Comparison of ENCODE assay signal across 8 mouse cellular contexts in genomic region chr3:89226361-89226760, GRCm38 (mm10). TPM values are rescaled to one million over a fixed set of nuclear protein-coding genes. Genes with fewer than 3 reads are reported as not detected.
A peak's percentile ranks its signal among the peaks of the same experiment; 100 is the strongest.
DNase-seq lines count a peak whose midpoint lies in the region; ATAC-seq lines count a peak whose summit lies in the region.
"Had no signal": no experiment of that assay in that cellular context is flagged by ENCODE, and none has a peak within 500 bp of the region (broad histone marks: within the 10 kb centered on the region; RNA-seq: fewer than 3 reads in every experiment).

No protein-coding gene starts in this region.

- H3K27ac ChIP-seq in forebrain, embryonic 11.5 days (ENCODE audit: low read depth, low read length), result peak overlapping the region; percentile 98
- no peak overlapping the region for H3K27ac ChIP-seq in intestine, embryonic 16.5 days (ENCODE audit: low read length)
- H3K27ac ChIP-seq in neural tube, embryonic 15.5 days (replicated peaks), result peak overlapping the region; percentile 80
- H3K27ac ChIP-seq: liver, embryonic 13.5 days had no signal

- H3K9me3 ChIP-seq in forebrain, embryonic 11.5 days (ENCODE audit: control insufficient read depth, low read length), result no peaks in the 10 kb centered on the region
- no peaks in the 10 kb centered on the region for H3K9me3 ChIP-seq in intestine, embryonic 16.5 days (ENCODE audit: control insufficient read depth, low read length)
- no peaks in the 10 kb centered on the region for H3K9me3 ChIP-seq in neural tube, embryonic 15.5 days (replicated peaks)
- H3K9me3 ChIP-seq: liver, embryonic 13.5 days had no signal

- H3K4me1 ChIP-seq in forebrain, embryonic 11.5 days (replicated peaks; ENCODE audit: control insufficient read depth, insufficient read depth, low read length), result peaks cover 25% of the 10 kb centered on the region
- peaks cover 26% of the 10 kb centered on the region for H3K4me1 ChIP-seq in intestine, embryonic 16.5 days (ENCODE audit: control insufficient read depth, insufficient read depth, low read length)
- H3K4me1 ChIP-seq in neural tube, embryonic 15.5 days, result peaks cover 50% of the 10 kb centered on the region

- DNase-seq in layer of hippocampus, adult 11-12 months (ENCODE audit: low spot score), result peak; percentile 19
- DNase-seq in layer of hippocampus, postnatal 36 days, result no peak
- DNase-seq in forebrain, embryonic 11.5 days (ENCODE audit: low spot score), result no peak
- DNase-seq in left cerebral cortex, postnatal 25 days (ENCODE audit: low spot score in 2 of 2), result no peak
- no peak for DNase-seq in adrenal gland, adult 18-20 months (ENCODE audit: low spot score in 2 of 2)
- DNase-seq: liver, embryonic 13.5 days had no signal

- H3K36me3 ChIP-seq in forebrain, embryonic 11.5 days (ENCODE audit: control insufficient read depth, insufficient read depth, low read length), result peaks cover 3% of the 10 kb centered on the region; the same call in 1 of the 2 replicates
- H3K36me3 ChIP-seq in intestine, embryonic 16.5 days (ENCODE audit: control insufficient read depth, insufficient read depth, low read length), result no peaks in the 10 kb centered on the region
- H3K36me3 ChIP-seq in neural tube, embryonic 15.5 days, result no peaks in the 10 kb centered on the region
- H3K36me3 ChIP-seq: liver, embryonic 13.5 days had no signal

- peak overlapping the region; percentile 95 for H3K4me2 ChIP-seq in forebrain, embryonic 11.5 days (ENCODE audit: low read depth, low read length, severe bottlenecking)
- H3K4me2 ChIP-seq in intestine, embryonic 16.5 days (ENCODE audit: low read depth, low read length), result 0 out of 2 replicates have a peak overlapping the region, but pooled peaks have one; percentile 72
- H3K4me2 ChIP-seq in neural tube, embryonic 15.5 days, result peak overlapping the region; percentile 67

- ATAC-seq in forebrain, embryonic 11.5 days (replicated peaks; ENCODE audit: low FRiP score), result peak; percentile 0; the same call in 1 of the 2 replicates
- no peak for ATAC-seq in intestine, embryonic 16.5 days
- ATAC-seq in neural tube, embryonic 15.5 days (ENCODE audit: low FRiP score), result no peak

- intact Hi-C loops in left cerebral cortex, postnatal 25 days (cut with DNase I), result no loop called here

- H3K27me3 ChIP-seq in forebrain, embryonic 11.5 days (ENCODE audit: control insufficient read depth, insufficient read depth, low read length), result no peaks in the 10 kb centered on the region
- peaks cover 4% of the 10 kb centered on the region; the same call in 1 of the 2 replicates for H3K27me3 ChIP-seq in intestine, embryonic 16.5 days (replicated peaks; ENCODE audit: control insufficient read depth, insufficient read depth, low read length)
- no peaks in the 10 kb centered on the region for H3K27me3 ChIP-seq in neural tube, embryonic 15.5 days (replicated peaks)

- H3K9ac ChIP-seq in forebrain, embryonic 11.5 days (ENCODE audit: low read length), result peak overlapping the region; percentile 74
- no peak overlapping the region for H3K9ac ChIP-seq in intestine, embryonic 16.5 days (ENCODE audit: low read depth, low read length)
- peak overlapping the region; percentile 48 for H3K9ac ChIP-seq in neural tube, embryonic 15.5 days (replicated peaks)

- H3K4me3 ChIP-seq in forebrain, embryonic 11.5 days (ENCODE audit: low read depth, low read length), result peak overlapping the region; percentile 97
- no peak overlapping the region for H3K4me3 ChIP-seq in intestine, embryonic 16.5 days (ENCODE audit: low read length)
- peak overlapping the region; percentile 41 for H3K4me3 ChIP-seq in neural tube, embryonic 15.5 days (replicated peaks)

- WGBS in forebrain, embryonic 11.5 days, result 4% methylated on average over 11 of the region's 11 CpGs
- WGBS in intestine, embryonic 16.5 days, result 34% methylated on average over 11 of the region's 11 CpGs
- 9% methylated on average over 11 of the region's 11 CpGs for WGBS in neural tube, embryonic 15.5 days

RNA-seq across cellular contexts. Expression of gene Mtx1, which starts 0.5 kb away (rescaled TPM):
- total RNA-seq in layer of hippocampus, postnatal 36 days (2021), result 10 to 100 TPM; 89.5 to 93.8 TPM
- polyA plus RNA-seq in forebrain, embryonic 11.5 days (2014; fragmentation: Nextera tagmentation; extraction: Ambion mirVana), result 194 and 213 TPM in 2 replicates
- 214 and 234 TPM in 2 replicates for polyA plus RNA-seq in intestine, embryonic 16.5 days (2015; fragmentation: Nextera tagmentation; extraction: Ambion mirVana)
- polyA plus RNA-seq in neural tube, embryonic 15.5 days (2015; fragmentation: Nextera tagmentation; extraction: Ambion mirVana), result 159 and 171 TPM in 2 replicates
- 10 to 100 TPM; 89.5 to 94.5 TPM for total RNA-seq in left cerebral cortex, postnatal 25 days (2021)
- total RNA-seq in adrenal gland, adult 18-20 months (2021), result 100 to 1,000 TPM; 141 to 148 TPM

RNA-seq across cellular contexts. Expression of gene Muc1, which starts 2.5 kb away (rescaled TPM):
- total RNA-seq in layer of hippocampus, postnatal 36 days (2021), result 1 to 10 TPM in 1 of 2 experiments, under 1 TPM in 1; 0.61 to 1.0 TPM
- 2.0 and 3.4 TPM in 2 replicates for polyA plus RNA-seq in forebrain, embryonic 11.5 days (2014; fragmentation: Nextera tagmentation; extraction: Ambion mirVana)
- polyA plus RNA-seq in intestine, embryonic 16.5 days (2015; fragmentation: Nextera tagmentation; extraction: Ambion mirVana), result 13.2 and 13.4 TPM in 2 replicates
- 0.56 and 0.79 TPM in 2 replicates for polyA plus RNA-seq in neural tube, embryonic 15.5 days (2015; fragmentation: Nextera tagmentation; extraction: Ambion mirVana)
- 1 to 10 TPM in 1 of 2 experiments, under 1 TPM in 1; 0.80 to 1.2 TPM for total RNA-seq in left cerebral cortex, postnatal 25 days (2021)
- under 1 TPM; 0.23 to 0.35 TPM for total RNA-seq in adrenal gland, adult 18-20 months (2021)

RNA-seq across cellular contexts. Expression of gene Thbs3, which starts 11.4 kb away (rescaled TPM):
- total RNA-seq in layer of hippocampus, postnatal 36 days (2021), result 10 to 100 TPM; 37.7 to 38.1 TPM
- polyA plus RNA-seq in forebrain, embryonic 11.5 days (2014; fragmentation: Nextera tagmentation; extraction: Ambion mirVana), result 63.3 and 69.9 TPM in 2 replicates
- 18.9 and 20.3 TPM in 2 replicates for polyA plus RNA-seq in intestine, embryonic 16.5 days (2015; fragmentation: Nextera tagmentation; extraction: Ambion mirVana)
- polyA plus RNA-seq in neural tube, embryonic 15.5 days (2015; fragmentation: Nextera tagmentation; extraction: Ambion mirVana), result 38.6 and 48.2 TPM in 2 replicates
- total RNA-seq in left cerebral cortex, postnatal 25 days (2021), result 10 to 100 TPM; 23.6 to 26.5 TPM
- total RNA-seq in adrenal gland, adult 18-20 months (2021), result 10 to 100 TPM in 1 of 2 experiments, 1 to 10 TPM in 1; 7.9 to 14.5 TPM

RNA-seq across cellular contexts. Expression of gene Krtcap2, which starts 19.4 kb away (rescaled TPM):
- 10 to 100 TPM; 71.4 to 86.2 TPM for total RNA-seq in layer of hippocampus, postnatal 36 days (2021)
- 237 and 252 TPM in 2 replicates for polyA plus RNA-seq in forebrain, embryonic 11.5 days (2014; fragmentation: Nextera tagmentation; extraction: Ambion mirVana)
- polyA plus RNA-seq in intestine, embryonic 16.5 days (2015; fragmentation: Nextera tagmentation; extraction: Ambion mirVana), result 316 and 334 TPM in 2 replicates
- 221 and 222 TPM in 2 replicates for polyA plus RNA-seq in neural tube, embryonic 15.5 days (2015; fragmentation: Nextera tagmentation; extraction: Ambion mirVana)
- 10 to 100 TPM; 69.2 to 69.4 TPM for total RNA-seq in left cerebral cortex, postnatal 25 days (2021)
- total RNA-seq in adrenal gland, adult 18-20 months (2021), result 100 to 1,000 TPM; 108 to 123 TPM

RNA-seq across cellular contexts. Expression of gene Trim46, which starts 19.7 kb away (rescaled TPM):
- total RNA-seq in layer of hippocampus, postnatal 36 days (2021), result 10 to 100 TPM; 86.7 to 93.7 TPM
- 11.9 and 13.5 TPM in 2 replicates for polyA plus RNA-seq in forebrain, embryonic 11.5 days (2014; fragmentation: Nextera tagmentation; extraction: Ambion mirVana)
- polyA plus RNA-seq in intestine, embryonic 16.5 days (2015; fragmentation: Nextera tagmentation; extraction: Ambion mirVana), result 3.9 TPM in 2 replicates
- 63.0 and 76.6 TPM in 2 replicates for polyA plus RNA-seq in neural tube, embryonic 15.5 days (2015; fragmentation: Nextera tagmentation; extraction: Ambion mirVana)
- total RNA-seq in left cerebral cortex, postnatal 25 days (2021), result 10 to 100 TPM; 89.8 to 94.3 TPM
- total RNA-seq in adrenal gland, adult 18-20 months (2021), result 1 to 10 TPM; 1.7 to 2.9 TPM
